Mouse (Mus musculus): ENCODE results near the gene Olfr543.
"Not testable (repeated sequence)": the region's sequence is repeated elsewhere in the genome, so short reads cannot be mapped to it uniquely, and the experiment has no call there.

Gene Olfr543

GRCm38 (mm10) chr7:102481579-102481978 lies at the start of gene Olfr543:
Gene Olfr543 (minus strand): TSS chr7:102481679.
- DNase-seq, result no peak

- DNase-seq, result no peak
Measured at GRCm38 (mm10) chr7:102529052-102529451, 47.6 kb upstream of the Olfr543 start.

GRCm38 (mm10) chr7:102517051-102517335 lies 35.5 kb upstream of the Olfr543 start:
- peak; percentile 23 for DNase-seq

- no peak for DNase-seq
Measured at GRCm38 (mm10) chr7:102516261-102517050, 35.0 kb upstream of the Olfr543 start.

GRCm38 (mm10) chr7:102514144-102514543 lies 32.7 kb upstream of the Olfr543 start:
- no peak for DNase-seq

- peak; percentile 99 for DNase-seq
Measured at GRCm38 (mm10) chr7:102512814-102513435, 31.4 kb upstream of the Olfr543 start.

- DNase-seq, result no peak
Measured at GRCm38 (mm10) chr7:102511927-102512326, 30.4 kb upstream of the Olfr543 start.

- no peak for DNase-seq
Measured at GRCm38 (mm10) chr7:102509726-102510125, 28.2 kb upstream of the Olfr543 start.

- DNase-seq, result no peak
Measured at GRCm38 (mm10) chr7:102508666-102509065, 27.2 kb upstream of the Olfr543 start.

GRCm38 (mm10) chr7:102508066-102508465 lies 26.6 kb upstream of the Olfr543 start:
- no peak for DNase-seq

- DNase-seq, result peak; percentile 70
Measured at GRCm38 (mm10) chr7:102506848-102507247, 25.4 kb upstream of the Olfr543 start.

- DNase-seq, result no peak
Measured at GRCm38 (mm10) chr7:102501986-102502385, 20.5 kb upstream of the Olfr543 start.

GRCm38 (mm10) chr7:102499473-102499872 lies 18.0 kb upstream of the Olfr543 start, which contains the start of gene Olfr545:
Gene Olfr545 (minus strand): TSS chr7:102499573.
- DNase-seq, result no peak

- not testable (repeated sequence) for DNase-seq
Measured at GRCm38 (mm10) chr7:102494416-102494815, 12.9 kb upstream of the Olfr543 start.

- DNase-seq, result no peak
Measured at GRCm38 (mm10) chr7:102488161-102488560, 6.7 kb upstream of the Olfr543 start, which contains the start of gene Olfr544. Gene Olfr544 (minus strand): TSS chr7:102488313.

GRCm38 (mm10) chr7:102486105-102486504 lies 4.6 kb upstream of the Olfr543 start:
- DNase-seq, result no peak

GRCm38 (mm10) chr7:102484766-102485165 lies 3.3 kb upstream of the Olfr543 start:
- not testable (repeated sequence) for DNase-seq

GRCm38 (mm10) chr7:102483665-102484064 lies 2.2 kb upstream of the Olfr543 start:
- DNase-seq, result no peak

- DNase-seq, result no peak
Measured at GRCm38 (mm10) chr7:102480821-102481220, 658 bp downstream of the Olfr543 start.

- no peak for DNase-seq
Measured at GRCm38 (mm10) chr7:102479368-102480078, 2.0 kb downstream of the Olfr543 start.

GRCm38 (mm10) chr7:102478926-102479325 lies 2.6 kb downstream of the Olfr543 start:
- DNase-seq, result no peak

GRCm38 (mm10) chr7:102478425-102478824 lies 3.1 kb downstream of the Olfr543 start:
- no peak for DNase-seq

GRCm38 (mm10) chr7:102477377-102477776 lies 4.1 kb downstream of the Olfr543 start:
- no peak for DNase-seq

- DNase-seq, result no peak
Measured at GRCm38 (mm10) chr7:102476601-102477000, 4.9 kb downstream of the Olfr543 start.
